Mouse (Mus musculus): ENCODE measurements around the gene Ighmbp2. TPM values are rescaled to one million over a fixed set of nuclear protein-coding genes. Genes with fewer than 3 reads are reported as not detected.
A peak's percentile ranks its signal among the peaks of the same experiment; 100 is the strongest.

Ighmbp2 gene
- polyA plus RNA-seq, 1 experiment from 2014 or later = 2.4 TPM

GRCm38 (mm10) chr19:3320801-3321200 lies 38.0 kb upstream of the Ighmbp2 start:
- H3K4me3 ChIP-seq (replicated peaks) = no peak overlapping the region
- no peaks in the 10 kb centered on the region for H3K27me3 ChIP-seq
- H3K4me2 ChIP-seq = no peak overlapping the region
- H3K9ac ChIP-seq = no peak overlapping the region
- no peak overlapping the region for H3K27ac ChIP-seq (replicated peaks)
- no peaks in the 10 kb centered on the region for H3K9me3 ChIP-seq (replicated peaks)
- peaks cover 61% of the 10 kb centered on the region for H3K4me1 ChIP-seq (replicated peaks)
- no peak for ATAC-seq (ENCODE audit: insufficient read depth)
- 60% methylated on average over 3 of the region's 3 CpGs for WGBS (ENCODE audit: insufficient replicate concordance)
- H3K36me3 ChIP-seq (replicated peaks) = no peaks in the 10 kb centered on the region

GRCm38 (mm10) chr19:3320086-3320485 lies 37.3 kb upstream of the Ighmbp2 start:
- ATAC-seq (ENCODE audit: insufficient read depth) = no peak
- no peaks in the 10 kb centered on the region for H3K9me3 ChIP-seq (replicated peaks)
- no peaks in the 10 kb centered on the region for H3K36me3 ChIP-seq (replicated peaks)
- H3K4me3 ChIP-seq (replicated peaks) = no peak overlapping the region
- H3K27me3 ChIP-seq = no peaks in the 10 kb centered on the region
- H3K27ac ChIP-seq (replicated peaks) = no peak overlapping the region
- peak overlapping the region; percentile 29 for H3K4me2 ChIP-seq
- H3K9ac ChIP-seq = no peak overlapping the region
- WGBS (ENCODE audit: insufficient replicate concordance) = 57% methylated on average over 7 of the region's 7 CpGs
- peaks cover 54% of the 10 kb centered on the region for H3K4me1 ChIP-seq (replicated peaks)

GRCm38 (mm10) chr19:3319341-3319740 lies 36.5 kb upstream of the Ighmbp2 start:
- H3K27ac ChIP-seq (replicated peaks) = no peak overlapping the region
- WGBS (ENCODE audit: insufficient replicate concordance) = 51% methylated on average over 2 of the region's 2 CpGs
- no peak overlapping the region for H3K4me3 ChIP-seq (replicated peaks)
- no peaks in the 10 kb centered on the region for H3K9me3 ChIP-seq (replicated peaks)
- no peaks in the 10 kb centered on the region for H3K36me3 ChIP-seq (replicated peaks)
- no peak overlapping the region for H3K9ac ChIP-seq
- no peaks in the 10 kb centered on the region for H3K27me3 ChIP-seq
- ATAC-seq (ENCODE audit: insufficient read depth) = no peak
- no peak overlapping the region for H3K4me2 ChIP-seq
- H3K4me1 ChIP-seq (replicated peaks) = peaks cover 46% of the 10 kb centered on the region

- 52% methylated on average over 16 of the region's 16 CpGs for WGBS (ENCODE audit: insufficient replicate concordance)
- Histone ChIP-seq H3K4me3 (replicated peaks) (no peak overlapping the region), H3K4me1 (replicated peaks) (no peaks in the 10 kb centered on the region), H3K9ac (no peak overlapping the region), H3K36me3 (replicated peaks) (no peaks in the 10 kb centered on the region), H3K9me3 (replicated peaks) (no peaks in the 10 kb centered on the region), H3K27ac (replicated peaks) (no peak overlapping the region), H3K27me3 (0 out of 2 replicates have a peak, but pooled peaks cover 3% of the 10 kb centered on the region), H3K4me2 (no peak overlapping the region)
- ATAC-seq (ENCODE audit: insufficient read depth) = no peak
Observed at GRCm38 (mm10) chr19:3307175-3307949, 24.5 kb upstream of the Ighmbp2 start.

- no peak overlapping the region for H3K4me2 ChIP-seq
- H3K27ac ChIP-seq (replicated peaks) = no peak overlapping the region
- H3K4me3 ChIP-seq (replicated peaks) = no peak overlapping the region
- no peak overlapping the region for H3K9ac ChIP-seq
- no peaks in the 10 kb centered on the region for H3K36me3 ChIP-seq (replicated peaks)
- H3K9me3 ChIP-seq (replicated peaks) = no peaks in the 10 kb centered on the region
- H3K4me1 ChIP-seq (replicated peaks) = no peaks in the 10 kb centered on the region
- ATAC-seq (ENCODE audit: insufficient read depth) = no peak
- 34% methylated on average over 4 of the region's 4 CpGs for whole genome bisulfite sequencing (ENCODE audit: insufficient replicate concordance)
- H3K27me3 ChIP-seq = 0 out of 2 replicates have a peak, but pooled peaks cover 3% of the 10 kb centered on the region
Observed at GRCm38 (mm10) chr19:3304017-3304416, 21.2 kb upstream of the Ighmbp2 start.

- H3K4me1 ChIP-seq (replicated peaks) = peaks cover 4% of the 10 kb centered on the region; the same call in 1 of the 2 replicates
- ATAC-seq (ENCODE audit: insufficient read depth) = no peak
- no peak overlapping the region for H3K4me2 ChIP-seq
- 70% methylated on average over 7 of the region's 7 CpGs for WGBS (ENCODE audit: insufficient replicate concordance)
- no peak overlapping the region for H3K4me3 ChIP-seq (replicated peaks)
- no peak overlapping the region for H3K27ac ChIP-seq (replicated peaks)
- no peak overlapping the region for H3K9ac ChIP-seq
- H3K27me3 ChIP-seq = no peaks in the 10 kb centered on the region
- H3K36me3 ChIP-seq (replicated peaks) = no peaks in the 10 kb centered on the region
- no peaks in the 10 kb centered on the region for H3K9me3 ChIP-seq (replicated peaks)
Observed at GRCm38 (mm10) chr19:3297775-3298174, 15.0 kb upstream of the Ighmbp2 start.

- Histone ChIP-seq H3K27me3 (no peaks in the 10 kb centered on the region), H3K27ac (replicated peaks) (no peak overlapping the region), H3K4me1 (replicated peaks) (peaks cover 4% of the 10 kb centered on the region; the same call in 1 of the 2 replicates), H3K9ac (no peak overlapping the region), H3K4me3 (replicated peaks) (no peak overlapping the region), H3K4me2 (no peak overlapping the region), H3K9me3 (replicated peaks) (no peaks in the 10 kb centered on the region), H3K36me3 (replicated peaks) (no peaks in the 10 kb centered on the region)
- no peak for ATAC-seq (ENCODE audit: insufficient read depth)
Observed at GRCm38 (mm10) chr19:3297034-3297433, 14.2 kb upstream of the Ighmbp2 start.

- H3K27me3 ChIP-seq = no peaks in the 10 kb centered on the region
- H3K9ac ChIP-seq = no peak overlapping the region
- H3K4me1 ChIP-seq (replicated peaks) = peaks cover 4% of the 10 kb centered on the region; the same call in 1 of the 2 replicates
- no peak overlapping the region for H3K4me2 ChIP-seq
- peaks cover 13% of the 10 kb centered on the region for H3K36me3 ChIP-seq (replicated peaks)
- ATAC-seq (ENCODE audit: insufficient read depth) = no peak
- no peaks in the 10 kb centered on the region for H3K9me3 ChIP-seq (replicated peaks)
- WGBS (ENCODE audit: insufficient replicate concordance) = 74% methylated on average over 6 of the region's 6 CpGs
- no peak overlapping the region for H3K4me3 ChIP-seq (replicated peaks)
- H3K27ac ChIP-seq (replicated peaks) = no peak overlapping the region
Observed at GRCm38 (mm10) chr19:3295245-3295644, 12.4 kb upstream of the Ighmbp2 start.

- Histone ChIP-seq H3K4me3 (replicated peaks) (no peak overlapping the region), H3K27ac (replicated peaks) (no peak overlapping the region), H3K9me3 (replicated peaks) (no peaks in the 10 kb centered on the region), H3K9ac (no peak overlapping the region), H3K4me1 (replicated peaks) (peaks cover 4% of the 10 kb centered on the region; the same call in 1 of the 2 replicates), H3K27me3 (no peaks in the 10 kb centered on the region), H3K4me2 (no peak overlapping the region), H3K36me3 (replicated peaks) (peaks cover 32% of the 10 kb centered on the region)
- no peak for ATAC-seq (ENCODE audit: insufficient read depth)
- WGBS (ENCODE audit: insufficient replicate concordance) = 78% methylated on average over 1 of the region's 1 CpGs
Observed at GRCm38 (mm10) chr19:3292993-3293392, 10.2 kb upstream of the Ighmbp2 start.

GRCm38 (mm10) chr19:3292028-3292427 lies 9.2 kb upstream of the Ighmbp2 start:
- Histone ChIP-seq H3K36me3 (replicated peaks) (peaks cover 40% of the 10 kb centered on the region), H3K9ac (no peak overlapping the region), H3K27me3 (no peaks in the 10 kb centered on the region), H3K4me1 (replicated peaks) (peaks cover 2% of the 10 kb centered on the region; the same call in 1 of the 2 replicates), H3K4me2 (no peak overlapping the region), H3K27ac (replicated peaks) (no peak overlapping the region), H3K4me3 (replicated peaks) (no peak overlapping the region), H3K9me3 (replicated peaks) (no peaks in the 10 kb centered on the region)
- no peak; the same call in 1 of the 2 replicates for ATAC-seq (ENCODE audit: insufficient read depth)
- WGBS (ENCODE audit: insufficient replicate concordance) = 63% methylated on average over 2 of the region's 2 CpGs

GRCm38 (mm10) chr19:3289006-3289405 lies 6.2 kb upstream of the Ighmbp2 start:
- no peak overlapping the region for H3K9ac ChIP-seq
- H3K27me3 ChIP-seq = no peaks in the 10 kb centered on the region
- no peak for ATAC-seq (ENCODE audit: insufficient read depth)
- H3K4me2 ChIP-seq = no peak overlapping the region
- H3K4me1 ChIP-seq (replicated peaks) = peaks cover 3% of the 10 kb centered on the region
- no peaks in the 10 kb centered on the region for H3K9me3 ChIP-seq (replicated peaks)
- no peak overlapping the region for H3K27ac ChIP-seq (replicated peaks)
- no peak overlapping the region for H3K4me3 ChIP-seq (replicated peaks)
- peaks cover 53% of the 10 kb centered on the region for H3K36me3 ChIP-seq (replicated peaks)
- WGBS (ENCODE audit: insufficient replicate concordance) = 89% methylated on average over 1 of the region's 1 CpGs
